Mouse (Mus musculus): ENCODE measurements around the gene Dusp27.

Gene Dusp27

GRCm38 (mm10) chr1:166102920-166103608 lies 24.7 kb downstream of the Dusp27 start:
- DNase-seq (ENCODE audit: low read depth, low spot score): no peak

- no peak for DNase-seq (ENCODE audit: low read depth, low spot score)
Measured at GRCm38 (mm10) chr1:166098120-166098519, 29.6 kb downstream of the Dusp27 start.

GRCm38 (mm10) chr1:166094462-166094861 lies 33.3 kb downstream of the Dusp27 start:
- no peak for DNase-seq (ENCODE audit: low read depth, low spot score)

GRCm38 (mm10) chr1:166090306-166090705 lies 37.4 kb downstream of the Dusp27 start:
- DNase-seq (ENCODE audit: low read depth, low spot score): no peak

- DNase-seq (ENCODE audit: low read depth, low spot score): no peak
Measured at GRCm38 (mm10) chr1:166089739-166090138, 38.0 kb downstream of the Dusp27 start.

GRCm38 (mm10) chr1:166089337-166089736 lies 38.4 kb downstream of the Dusp27 start:
- no peak for DNase-seq (ENCODE audit: low read depth, low spot score)

GRCm38 (mm10) chr1:166088446-166089170 lies 39.1 kb downstream of the Dusp27 start:
- no peak for DNase-seq (ENCODE audit: low read depth, low spot score)

- no peak for DNase-seq (ENCODE audit: low read depth, low spot score)
Measured at GRCm38 (mm10) chr1:166077052-166077735, 50.5 kb downstream of the Dusp27 start.

GRCm38 (mm10) chr1:166067856-166068440 lies 59.8 kb downstream of the Dusp27 start:
- DNase-seq (ENCODE audit: low read depth, low spot score): no peak

GRCm38 (mm10) chr1:166063870-166064269 lies 63.9 kb downstream of the Dusp27 start:
- DNase-seq (ENCODE audit: low read depth, low spot score): no peak

GRCm38 (mm10) chr1:166061532-166061931 lies 66.2 kb downstream of the Dusp27 start:
- DNase-seq (ENCODE audit: low read depth, low spot score): no peak

GRCm38 (mm10) chr1:166060406-166060805 lies 67.3 kb downstream of the Dusp27 start:
- DNase-seq (ENCODE audit: low read depth, low spot score): no peak

GRCm38 (mm10) chr1:166056098-166056756 lies 71.5 kb downstream of the Dusp27 start:
- DNase-seq (ENCODE audit: low read depth, low spot score): no peak

- DNase-seq (ENCODE audit: low read depth, low spot score): no peak
Measured at GRCm38 (mm10) chr1:166053285-166053955, 74.3 kb downstream of the Dusp27 start.

- DNase-seq (ENCODE audit: low read depth, low spot score): no peak
Measured at GRCm38 (mm10) chr1:166049046-166049827, 78.5 kb downstream of the Dusp27 start.

GRCm38 (mm10) chr1:166048230-166048911 lies 79.4 kb downstream of the Dusp27 start:
- DNase-seq (ENCODE audit: low read depth, low spot score): no peak

All from c-Kit-negative CD71-positive TER-119-positive erythroid progenitor cells, embryonic 14.5 days (primary cell).